Mouse (Mus musculus): Measurements from ENCODE around the gene Antxr1. TPM values are rescaled to one million over a fixed set of nuclear protein-coding genes. Genes with fewer than 3 reads are reported as not detected.
A peak's percentile ranks its signal among the peaks of the same experiment; 100 is the strongest.

The Antxr1 gene
- polyA plus RNA-seq, 1 experiment from 2014 or later = 29.1 TPM

GRCm38 (mm10) chr6:87227940-87228339 is 107.7 kb downstream of the Antxr1 start:
- Histone ChIP-seq H3K4me1 (ENCODE audit: control insufficient read depth, insufficient read depth, low read length) (peaks cover 12% of the 10 kb centered on the region), H3K27me3 (replicated peaks; ENCODE audit: control insufficient read depth, insufficient read depth, low read length) (no peaks in the 10 kb centered on the region), H3K4me3 (ENCODE audit: low read depth, low read length) (no peak overlapping the region), H3K4me2 (ENCODE audit: low read depth, low read length) (no peak overlapping the region), H3K9ac (ENCODE audit: low read depth, low read length) (no peak overlapping the region), H3K9me3 (ENCODE audit: control insufficient read depth, low read length) (peaks cover 9% of the 10 kb centered on the region; the same call in 1 of the 2 replicates), H3K27ac (replicated peaks; ENCODE audit: low read depth, low read length) (0 out of 2 replicates have a peak overlapping the region, but pooled peaks have one; percentile 39), H3K36me3 (ENCODE audit: control insufficient read depth, insufficient read depth, low read length) (peaks cover 39% of the 10 kb centered on the region)
- ATAC-seq (ENCODE audit: low read depth) (peak; percentile 76), DNase-seq (ENCODE audit: low spot score) (peak; percentile 72)
- 42% methylated on average over 10 of the region's 10 CpGs for WGBS

GRCm38 (mm10) chr6:87226315-87226714 is 109.3 kb downstream of the Antxr1 start:
- 74% methylated on average over 4 of the region's 4 CpGs for WGBS
- Histone ChIP-seq H3K4me3 (ENCODE audit: low read depth, low read length) (no peak overlapping the region), H3K9ac (ENCODE audit: low read depth, low read length) (no peak overlapping the region), H3K4me1 (ENCODE audit: control insufficient read depth, insufficient read depth, low read length) (peaks cover 15% of the 10 kb centered on the region), H3K4me2 (ENCODE audit: low read depth, low read length) (no peak overlapping the region), H3K36me3 (ENCODE audit: control insufficient read depth, insufficient read depth, low read length) (peaks cover 30% of the 10 kb centered on the region), H3K27me3 (replicated peaks; ENCODE audit: control insufficient read depth, insufficient read depth, low read length) (no peaks in the 10 kb centered on the region), H3K9me3 (ENCODE audit: control insufficient read depth, low read length) (peaks cover 9% of the 10 kb centered on the region; the same call in 1 of the 2 replicates), H3K27ac (replicated peaks; ENCODE audit: low read depth, low read length) (peak overlapping the region; percentile 35; the same call in 1 of the 2 replicates)
- ATAC-seq (ENCODE audit: low read depth) (peak; percentile 26; the same call in 1 of the 2 replicates), DNase-seq (ENCODE audit: low spot score) (no peak)

- WGBS = 73% methylated on average over 1 of the region's 1 CpGs
- no peak overlapping the region for H3K4me2 ChIP-seq (ENCODE audit: low read depth, low read length)
- no peak overlapping the region for H3K4me3 ChIP-seq (ENCODE audit: low read depth, low read length)
- H3K9ac ChIP-seq (ENCODE audit: low read depth, low read length) = no peak overlapping the region
- peaks cover 20% of the 10 kb centered on the region for H3K36me3 ChIP-seq (ENCODE audit: control insufficient read depth, insufficient read depth, low read length)
- no peaks in the 10 kb centered on the region for H3K27me3 ChIP-seq (replicated peaks; ENCODE audit: control insufficient read depth, insufficient read depth, low read length)
- H3K27ac ChIP-seq (replicated peaks; ENCODE audit: low read depth, low read length) = peak overlapping the region; percentile 56
- DNase-seq (ENCODE audit: low spot score) (no peak), ATAC-seq (ENCODE audit: low read depth) (no peak)
- H3K9me3 ChIP-seq (ENCODE audit: control insufficient read depth, low read length) = peaks cover 5% of the 10 kb centered on the region; the same call in 1 of the 2 replicates
- peaks cover 15% of the 10 kb centered on the region for H3K4me1 ChIP-seq (ENCODE audit: control insufficient read depth, insufficient read depth, low read length)
These were observed 110.3 kb downstream of the Antxr1 start for GRCm38 (mm10) chr6:87225286-87225685.

GRCm38 (mm10) chr6:87222854-87223631 is 112.6 kb downstream of the Antxr1 start:
- H3K4me1 ChIP-seq (ENCODE audit: control insufficient read depth, insufficient read depth, low read length) = peaks cover 15% of the 10 kb centered on the region
- no peak overlapping the region for H3K9ac ChIP-seq (ENCODE audit: low read depth, low read length)
- ATAC-seq (ENCODE audit: low read depth) (0 out of 2 replicates have a peak, but pooled peaks have one; percentile 45), DNase-seq (ENCODE audit: low spot score) (no peak)
- H3K27ac ChIP-seq (replicated peaks; ENCODE audit: low read depth, low read length) = peak overlapping the region; percentile 10; the same call in 1 of the 2 replicates
- H3K4me2 ChIP-seq (ENCODE audit: low read depth, low read length) = no peak overlapping the region
- H3K9me3 ChIP-seq (ENCODE audit: control insufficient read depth, low read length) = no peaks in the 10 kb centered on the region
- 0 out of 2 replicates have a peak, but pooled peaks cover 6% of the 10 kb centered on the region for H3K36me3 ChIP-seq (ENCODE audit: control insufficient read depth, insufficient read depth, low read length)
- WGBS = 58% methylated on average over 10 of the region's 10 CpGs
- H3K4me3 ChIP-seq (ENCODE audit: low read depth, low read length) = no peak overlapping the region
- H3K27me3 ChIP-seq (replicated peaks; ENCODE audit: control insufficient read depth, insufficient read depth, low read length) = no peaks in the 10 kb centered on the region

GRCm38 (mm10) chr6:87219061-87219992 is 116.3 kb downstream of the Antxr1 start:
- H3K4me1 ChIP-seq (ENCODE audit: control insufficient read depth, insufficient read depth, low read length) = 0 out of 2 replicates have a peak, but pooled peaks cover 6% of the 10 kb centered on the region

GRCm38 (mm10) chr6:87216114-87216591 is 119.5 kb downstream of the Antxr1 start:
- ATAC-seq (ENCODE audit: low read depth) (0 out of 2 replicates have a peak, but pooled peaks have one; percentile 26), DNase-seq (ENCODE audit: low spot score) (no peak)
- no peak overlapping the region for H3K4me3 ChIP-seq (ENCODE audit: low read depth, low read length)
- peaks cover 4% of the 10 kb centered on the region; the same call in 1 of the 2 replicates for H3K9me3 ChIP-seq (ENCODE audit: control insufficient read depth, low read length)
- no peak overlapping the region for H3K4me2 ChIP-seq (ENCODE audit: low read depth, low read length)
- H3K27me3 ChIP-seq (replicated peaks; ENCODE audit: control insufficient read depth, insufficient read depth, low read length) = no peaks in the 10 kb centered on the region
- H3K4me1 ChIP-seq (ENCODE audit: control insufficient read depth, insufficient read depth, low read length) = no peaks in the 10 kb centered on the region
- peaks cover 54% of the 10 kb centered on the region for H3K36me3 ChIP-seq (ENCODE audit: control insufficient read depth, insufficient read depth, low read length)
- 60% methylated on average over 2 of the region's 2 CpGs for WGBS
- no peak overlapping the region for H3K27ac ChIP-seq (replicated peaks; ENCODE audit: low read depth, low read length)
- H3K9ac ChIP-seq (ENCODE audit: low read depth, low read length) = no peak overlapping the region

More at GRCm38 (mm10) chr6:87219061-87219992, 116.3 kb downstream of the Antxr1 start:
- DNase-seq (ENCODE audit: low spot score) (no peak), ATAC-seq (ENCODE audit: low read depth) (no peak)
- Histone ChIP-seq H3K4me2 (ENCODE audit: low read depth, low read length) (no peak overlapping the region), H3K36me3 (ENCODE audit: control insufficient read depth, insufficient read depth, low read length) (peaks cover 30% of the 10 kb centered on the region; the same call in 1 of the 2 replicates), H3K9ac (ENCODE audit: low read depth, low read length) (no peak overlapping the region), H3K27me3 (replicated peaks; ENCODE audit: control insufficient read depth, insufficient read depth, low read length) (no peaks in the 10 kb centered on the region), H3K27ac (replicated peaks; ENCODE audit: low read depth, low read length) (no peak overlapping the region), H3K4me3 (ENCODE audit: low read depth, low read length) (no peak overlapping the region), H3K9me3 (ENCODE audit: control insufficient read depth, low read length) (no peaks in the 10 kb centered on the region)
- 76% methylated on average over 13 of the region's 13 CpGs for WGBS

- Histone ChIP-seq H3K4me1 (ENCODE audit: control insufficient read depth, insufficient read depth, low read length) (no peaks in the 10 kb centered on the region), H3K4me3 (ENCODE audit: low read depth, low read length) (no peak overlapping the region), H3K27ac (replicated peaks; ENCODE audit: low read depth, low read length) (no peak overlapping the region), H3K9ac (ENCODE audit: low read depth, low read length) (no peak overlapping the region), H3K4me2 (ENCODE audit: low read depth, low read length) (no peak overlapping the region), H3K9me3 (ENCODE audit: control insufficient read depth, low read length) (peaks cover 4% of the 10 kb centered on the region; the same call in 1 of the 2 replicates), H3K27me3 (replicated peaks; ENCODE audit: control insufficient read depth, insufficient read depth, low read length) (no peaks in the 10 kb centered on the region), H3K36me3 (ENCODE audit: control insufficient read depth, insufficient read depth, low read length) (peaks cover 64% of the 10 kb centered on the region)
- 62% methylated on average over 7 of the region's 7 CpGs for WGBS
- ATAC-seq (ENCODE audit: low read depth) (no peak), DNase-seq (ENCODE audit: low spot score) (no peak)
These were observed 122.4 kb downstream of the Antxr1 start for GRCm38 (mm10) chr6:87213262-87213661.

- Histone ChIP-seq H3K36me3 (ENCODE audit: control insufficient read depth, insufficient read depth, low read length) (peaks cover 54% of the 10 kb centered on the region), H3K27ac (replicated peaks; ENCODE audit: low read depth, low read length) (no peak overlapping the region), H3K4me1 (ENCODE audit: control insufficient read depth, insufficient read depth, low read length) (no peaks in the 10 kb centered on the region), H3K27me3 (replicated peaks; ENCODE audit: control insufficient read depth, insufficient read depth, low read length) (no peaks in the 10 kb centered on the region), H3K9ac (ENCODE audit: low read depth, low read length) (no peak overlapping the region), H3K4me3 (ENCODE audit: low read depth, low read length) (no peak overlapping the region), H3K4me2 (ENCODE audit: low read depth, low read length) (no peak overlapping the region), H3K9me3 (ENCODE audit: control insufficient read depth, low read length) (peaks cover 4% of the 10 kb centered on the region; the same call in 1 of the 2 replicates)
- WGBS = 89% methylated on average over 3 of the region's 3 CpGs
- ATAC-seq (ENCODE audit: low read depth) (no peak), DNase-seq (ENCODE audit: low spot score) (no peak)
These were observed 124.1 kb downstream of the Antxr1 start for GRCm38 (mm10) chr6:87211551-87211950.
